Mouse (Mus musculus) lung, adult 2 months (tissue): ENCODE data around the gene A1cf.

Experiments
- CTCF ChIP-seq: fragments of 200-500 bp; IDR thresholded peaks from 2 replicates; pipeline ENCODE4 v1.5.1; 2011; ENCODE audit warnings: mild to moderate bottlenecking, low read length, control low read depth; ENCODE audit not compliant: insufficient read depth
- POLR2A ChIP-seq: fragments of 200-500 bp; IDR thresholded peaks from 2 replicates; pipeline ENCODE4 v1.6.1; 2011; ENCODE audit warnings: low read depth, mild to moderate bottlenecking, control low read depth, low read length, borderline replicate concordance; ENCODE audit errors: extremely low read depth

GRCm38 (mm10) chr19:31871377-31871776, 2.8 kb downstream of the A1cf start:
- TF ChIP-seq CTCF (no peak), POLR2A (no peak)
